Mouse (Mus musculus): Measurements from ENCODE around the gene Olfm3. TPM values are rescaled to one million over a fixed set of nuclear protein-coding genes. Genes with fewer than 3 reads are reported as not detected.

The Olfm3 gene
- not detected for polyA plus RNA-seq (2015; fragmentation: Illumina TruSeq; extraction: RNeasy Lipid Tissue Mini Kit (QIAGEN cat#74804); ENCODE audit: insufficient read depth, low replicate concordance)

GRCm38 (mm10) chr3:114903924-114904438, at the start of gene Olfm3:
TSS of gene Olfm3 (plus strand) at chr3:114904078.

